Mouse (Mus musculus) forebrain, embryonic 10.5 days (tissue): ENCODE measurements around the gene Triobp. TPM values are rescaled to one million over a fixed set of nuclear protein-coding genes. Genes with fewer than 3 reads are reported as not detected.

Source experiments
- DNase-seq: peaks from one replicate; pipeline ENCODE4 v3.0.0-alpha.2; 2017; ENCODE audit warnings: low spot score; ENCODE audit errors: extremely low spot score
- H3K27ac ChIP-seq: fragments of 300-500 bp; sonication (generic); 2 replicates; pipeline ENCODE4 v1.5.1; 2016; ENCODE audit warnings: mild to moderate bottlenecking
- H3K27me3 ChIP-seq: fragments of 300-500 bp; sonication (generic); 2 replicates; pipeline ENCODE4 v1.6.1; 2016; ENCODE audit warnings: mild to moderate bottlenecking; ENCODE audit not compliant: poor library complexity, severe bottlenecking
- H3K36me3 ChIP-seq: fragments of 300-500 bp; sonication (generic); replicated peaks from 2 replicates; pipeline ENCODE4 v1.6.1; 2016; ENCODE audit warnings: mild to moderate bottlenecking, moderate library complexity
- H3K4me1 ChIP-seq: fragments of 300-500 bp; sonication (generic); 2 replicates; pipeline ENCODE4 v1.6.1; 2016
- H3K4me3 ChIP-seq: fragments of 300-500 bp; sonication (generic); 2 replicates; pipeline ENCODE4 v1.5.1; 2016; ENCODE audit warnings: mild to moderate bottlenecking, moderate library complexity
- H3K9me3 ChIP-seq: fragments of 300-500 bp; sonication (generic); 2 replicates; pipeline ENCODE4 v1.6.1; 2016; ENCODE audit warnings: mild to moderate bottlenecking, moderate library complexity
- WGBS: fragments of 180-500 bp; shearing (Covaris S2); methylation state at CpG from one replicate; pipeline ENCODE4 v1.1.7; 2016; 5-methylcytosine and 5-hydroxymethylcytosine counted together
- polyA plus RNA-seq: library from polyadenylated mRNA; unstranded; fragments of >200 nt; fragmentation: Nextera tagmentation; extraction: Ambion mirVana; gene quantifications from 2 replicates; pipeline ENCODE4 v1.2.1, GENCODE M21; 2016

The Triobp gene
- polyA plus RNA-seq, 1 experiment from 2014 or later, result 41.6 TPM

DNA sequence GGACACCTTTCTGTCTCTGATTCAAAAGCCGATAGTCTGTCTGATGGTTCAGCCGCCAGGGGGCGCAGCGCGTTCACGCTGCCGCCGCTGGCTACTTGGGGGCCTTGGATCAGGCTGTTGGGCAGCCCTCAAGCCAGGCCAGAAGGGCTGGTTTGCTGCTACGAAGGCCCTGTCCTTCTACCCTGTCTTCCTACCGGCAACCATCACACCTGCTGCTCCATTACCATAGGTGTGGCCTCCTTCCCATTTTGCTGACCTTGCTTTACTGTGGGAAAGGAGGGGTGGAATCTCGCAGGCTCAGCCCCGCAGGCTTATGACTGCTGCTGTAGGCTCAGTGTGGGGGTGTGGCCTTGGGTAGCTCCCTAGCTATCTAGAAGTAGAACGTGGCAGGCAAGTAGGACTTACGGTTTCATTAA, 90.4 kb downstream of the Triobp start:
- Histone ChIP-seq H3K27ac (no peak overlapping the region), H3K9me3 (no peaks in the 10 kb centered on the region), H3K4me3 (no peak overlapping the region), H3K4me1 (peaks cover 44% of the 10 kb centered on the region), H3K36me3 (peaks cover 28% of the 10 kb centered on the region), H3K27me3 (peaks cover 45% of the 10 kb centered on the region)
- DNase-seq, result peak; percentile 80
- 15% methylated on average over 14 of the region's 14 CpGs for WGBS

DNA sequence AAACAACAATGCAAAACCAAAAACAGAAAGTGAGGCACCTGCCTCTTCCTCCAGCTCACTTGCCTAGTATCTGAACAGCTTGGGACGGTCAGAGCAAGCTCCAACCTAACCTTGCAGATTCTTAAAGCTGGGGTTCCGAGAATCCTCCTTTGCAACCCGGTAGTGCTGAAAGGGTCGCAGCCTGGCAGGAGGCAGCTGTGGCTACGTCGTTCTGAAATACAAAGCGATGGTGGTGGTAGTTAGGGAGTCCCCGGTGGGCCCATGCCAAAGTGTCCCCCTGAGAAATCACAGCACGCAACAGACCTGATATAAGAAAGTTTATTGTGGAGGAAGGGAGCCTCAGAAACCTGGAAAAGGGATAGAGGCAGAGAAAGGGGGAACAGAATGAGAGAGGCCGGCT, 90.8 kb downstream of the Triobp start:
- H3K4me1 ChIP-seq, result peaks cover 48% of the 10 kb centered on the region

DNA sequence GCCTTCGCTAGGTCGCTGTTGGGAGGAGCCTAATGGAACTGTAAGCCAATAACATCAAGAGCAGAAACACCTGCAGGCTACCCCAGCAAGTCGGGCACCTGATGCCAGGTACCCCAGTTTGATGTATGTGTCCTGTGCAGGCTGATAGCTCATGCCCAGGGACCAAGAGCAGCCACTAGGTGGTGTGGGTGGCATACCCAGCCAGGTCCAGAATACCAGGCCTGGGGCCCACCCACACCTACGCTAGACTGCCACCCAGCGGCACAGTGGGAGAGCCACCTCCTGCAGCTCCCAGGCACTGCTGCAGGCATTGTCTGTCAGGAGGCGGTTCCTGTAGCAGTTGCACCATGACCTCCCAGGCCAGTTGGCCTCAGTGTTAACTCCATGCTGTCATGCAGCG, 91.3 kb downstream of the Triobp start:
- H3K4me3 ChIP-seq, result peak overlapping the region; percentile 2; the same call in 1 of the 2 replicates
- no peak overlapping the region for H3K27ac ChIP-seq
- H3K27me3 ChIP-seq, result peaks cover 54% of the 10 kb centered on the region
- peaks cover 28% of the 10 kb centered on the region for H3K36me3 ChIP-seq
- peaks cover 51% of the 10 kb centered on the region for H3K4me1 ChIP-seq
- DNase-seq, result peak; percentile 62
- H3K9me3 ChIP-seq, result no peaks in the 10 kb centered on the region
- 21% methylated on average over 7 of the region's 7 CpGs for WGBS

More for the DNA sequence above, 90.8 kb downstream of the Triobp start:
- Histone ChIP-seq H3K27me3 (peaks cover 49% of the 10 kb centered on the region), H3K27ac (no peak overlapping the region), H3K4me3 (no peak overlapping the region), H3K36me3 (peaks cover 28% of the 10 kb centered on the region), H3K9me3 (no peaks in the 10 kb centered on the region)
- 70% methylated on average over 10 of the region's 10 CpGs for WGBS
- DNase-seq, result no peak

GRCm38 (mm10) chr15:79040501-79041416, 93.2 kb downstream of the Triobp start:
- H3K36me3 ChIP-seq, result peaks cover 20% of the 10 kb centered on the region
- no peak overlapping the region for H3K27ac ChIP-seq
- no peak for DNase-seq
- H3K4me3 ChIP-seq, result peak overlapping the region; percentile 34
- peaks cover 72% of the 10 kb centered on the region for H3K27me3 ChIP-seq
- peaks cover 66% of the 10 kb centered on the region for H3K4me1 ChIP-seq
- 19% methylated on average over 24 of the region's 24 CpGs for WGBS
- H3K9me3 ChIP-seq, result no peaks in the 10 kb centered on the region

DNA sequence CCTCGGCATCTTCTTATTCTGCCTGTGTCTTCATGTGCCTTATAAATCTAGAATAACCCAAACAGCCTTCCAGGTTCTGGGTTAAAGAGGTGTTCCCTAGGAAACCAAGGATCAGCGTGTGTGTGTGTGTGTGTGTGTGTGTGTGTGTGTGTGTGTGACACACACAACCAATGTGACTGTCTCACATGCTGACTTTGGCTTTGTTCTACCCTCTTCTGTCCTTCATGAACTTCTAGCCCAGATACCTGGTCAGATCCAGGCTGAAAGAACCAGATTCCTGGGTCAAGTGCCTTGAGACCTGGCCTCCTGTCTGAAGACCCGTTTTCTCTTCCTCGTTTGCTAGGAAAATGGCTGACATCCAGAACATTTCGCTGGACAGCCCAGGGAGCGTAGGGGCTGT, 94.1 kb downstream of the Triobp start, which contains the start of gene Galr3:
Gene Galr3, plus strand, starts transcription at position 301 of the 400 bp plus-strand sequence.
- Histone ChIP-seq H3K4me1 (peaks cover 66% of the 10 kb centered on the region), H3K9me3 (no peaks in the 10 kb centered on the region), H3K27ac (peak within 1 kb of the TSS; percentile 54; the same call in 1 of the 2 replicates), H3K4me3 (peak within 1 kb of the TSS; percentile 61), H3K36me3 (peaks cover 11% of the 10 kb centered on the region), H3K27me3 (peaks cover 73% of the 10 kb centered on the region)
- 74% methylated on average over 6 of the region's 6 CpGs for WGBS
- no peak for DNase-seq

DNA sequence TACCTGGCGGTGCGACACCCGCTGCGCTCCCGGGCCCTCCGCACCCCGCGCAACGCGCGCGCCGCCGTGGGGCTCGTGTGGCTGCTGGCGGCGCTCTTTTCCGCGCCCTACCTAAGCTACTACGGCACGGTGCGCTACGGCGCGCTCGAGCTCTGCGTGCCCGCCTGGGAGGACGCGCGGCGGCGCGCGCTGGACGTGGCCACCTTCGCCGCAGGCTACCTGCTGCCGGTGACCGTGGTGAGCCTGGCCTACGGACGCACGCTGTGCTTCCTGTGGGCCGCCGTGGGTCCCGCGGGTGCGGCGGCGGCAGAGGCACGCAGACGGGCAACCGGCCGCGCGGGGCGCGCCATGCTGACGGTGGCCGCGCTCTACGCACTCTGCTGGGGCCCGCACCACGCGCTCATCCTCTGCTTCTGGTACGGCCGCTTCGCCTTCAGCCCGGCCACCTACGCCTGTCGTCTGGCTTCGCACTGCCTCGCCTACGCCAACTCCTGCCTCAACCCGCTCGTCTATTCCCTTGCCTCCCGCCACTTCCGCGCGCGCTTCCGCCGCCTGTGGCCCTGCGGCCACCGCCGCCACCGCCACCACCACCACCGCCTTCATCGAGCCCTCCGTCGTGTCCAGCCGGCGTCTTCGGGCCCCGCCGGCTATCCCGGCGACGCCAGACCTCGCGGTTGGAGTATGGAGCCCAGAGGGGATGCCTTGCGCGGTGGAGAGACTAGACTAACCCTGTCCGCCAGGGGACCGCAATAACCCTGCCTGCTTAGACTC, 95.4 kb downstream of the Triobp start:
- Histone ChIP-seq H3K4me3 (peak overlapping the region; percentile 61), H3K27me3 (peaks cover 84% of the 10 kb centered on the region), H3K27ac (peak overlapping the region; percentile 54; the same call in 1 of the 2 replicates), H3K4me1 (peaks cover 62% of the 10 kb centered on the region), H3K9me3 (no peaks in the 10 kb centered on the region), H3K36me3 (no peaks in the 10 kb centered on the region)
- no peak for DNase-seq
- WGBS, result under 1% methylated on average over 105 of the region's 105 CpGs

GRCm38 (mm10) chr15:79044837-79045236, 97.3 kb downstream of the Triobp start:
- WGBS, result 9% methylated on average over 4 of the region's 4 CpGs
- Histone ChIP-seq H3K27ac (0 out of 2 replicates have a peak overlapping the region, but pooled peaks have one; percentile 15), H3K4me3 (no peak overlapping the region), H3K9me3 (no peaks in the 10 kb centered on the region), H3K36me3 (no peaks in the 10 kb centered on the region), H3K4me1 (peaks cover 46% of the 10 kb centered on the region), H3K27me3 (peaks cover 72% of the 10 kb centered on the region)
- DNase-seq, result no peak

GRCm38 (mm10) chr15:79048186-79048585, 100.7 kb downstream of the Triobp start:
- WGBS, result 78% methylated on average over 4 of the region's 4 CpGs
- Histone ChIP-seq H3K27ac (no peak overlapping the region), H3K9me3 (no peaks in the 10 kb centered on the region), H3K36me3 (peaks cover 11% of the 10 kb centered on the region), H3K4me1 (peaks cover 30% of the 10 kb centered on the region), H3K4me3 (no peak overlapping the region), H3K27me3 (peaks cover 39% of the 10 kb centered on the region)
- DNase-seq, result no peak

DNA sequence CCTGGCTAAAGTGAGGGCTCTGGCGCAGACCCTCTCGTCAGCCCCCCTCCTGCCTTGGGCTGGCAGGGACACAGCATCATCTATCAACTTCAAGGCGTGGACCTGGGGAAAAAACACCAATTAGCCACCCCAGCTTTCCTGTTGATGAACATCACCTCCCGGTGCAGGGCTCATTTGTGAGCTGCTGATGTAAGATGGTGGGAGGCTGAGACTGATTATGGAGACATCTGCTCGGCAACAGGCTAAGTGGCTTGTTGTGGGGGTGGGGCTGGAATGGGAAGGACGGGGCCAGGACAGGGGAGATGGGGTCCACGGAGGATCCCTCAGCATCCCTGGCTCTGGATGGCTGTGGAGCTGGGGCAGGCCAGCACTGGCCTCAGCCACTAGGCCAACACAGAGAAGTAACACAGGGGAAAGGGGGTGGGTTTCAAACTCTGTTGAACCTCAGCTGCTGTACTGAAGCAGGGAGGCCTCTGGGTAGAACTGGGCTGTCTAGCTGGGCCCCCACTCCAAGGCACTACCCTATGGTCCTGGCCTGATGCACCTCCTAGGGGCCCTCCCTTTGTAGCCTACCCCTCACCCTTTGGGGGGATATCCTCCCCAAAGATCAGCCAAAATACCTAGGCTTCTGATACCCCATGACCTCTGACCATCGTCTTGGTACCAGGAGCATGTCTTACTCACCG, 102.8 kb downstream of the Triobp start:
- Histone ChIP-seq H3K4me1 (peaks cover 15% of the 10 kb centered on the region), H3K27me3 (peaks cover 18% of the 10 kb centered on the region), H3K4me3 (no peak overlapping the region), H3K36me3 (peaks cover 32% of the 10 kb centered on the region), H3K27ac (peak overlapping the region; percentile 57; the same call in 1 of the 2 replicates), H3K9me3 (no peaks in the 10 kb centered on the region)
- DNase-seq, result no peak
- 75% methylated on average over 9 of the region's 9 CpGs for WGBS

DNA sequence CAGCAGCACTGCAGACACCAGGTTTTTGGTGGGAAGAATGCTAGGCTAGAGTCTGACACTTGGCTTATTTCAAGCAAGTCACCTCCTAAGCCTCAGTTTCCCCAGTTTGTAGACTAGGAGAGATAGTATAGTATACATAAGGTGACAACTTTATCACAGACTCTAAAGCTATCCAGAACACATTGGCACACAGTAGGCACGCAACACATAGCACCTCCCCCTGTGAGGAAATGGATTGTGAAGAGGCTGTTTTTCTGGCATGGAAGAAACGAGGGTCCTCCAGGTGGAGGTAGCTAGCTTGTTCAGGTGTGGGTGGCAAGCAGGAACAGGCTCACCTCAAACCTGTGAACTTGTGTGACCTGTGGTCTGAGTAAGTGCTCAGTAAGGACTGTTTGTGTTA, 103.4 kb downstream of the Triobp start:
- H3K9me3 ChIP-seq, result no peaks in the 10 kb centered on the region
- H3K4me1 ChIP-seq, result peaks cover 11% of the 10 kb centered on the region
- WGBS, result 88% methylated on average over 2 of the region's 2 CpGs
- peaks cover 13% of the 10 kb centered on the region for H3K27me3 ChIP-seq
- peaks cover 39% of the 10 kb centered on the region for H3K36me3 ChIP-seq
- H3K4me3 ChIP-seq, result no peak overlapping the region
- 0 out of 2 replicates have a peak overlapping the region, but pooled peaks have one; percentile 27 for H3K27ac ChIP-seq
- no peak for DNase-seq

DNA sequence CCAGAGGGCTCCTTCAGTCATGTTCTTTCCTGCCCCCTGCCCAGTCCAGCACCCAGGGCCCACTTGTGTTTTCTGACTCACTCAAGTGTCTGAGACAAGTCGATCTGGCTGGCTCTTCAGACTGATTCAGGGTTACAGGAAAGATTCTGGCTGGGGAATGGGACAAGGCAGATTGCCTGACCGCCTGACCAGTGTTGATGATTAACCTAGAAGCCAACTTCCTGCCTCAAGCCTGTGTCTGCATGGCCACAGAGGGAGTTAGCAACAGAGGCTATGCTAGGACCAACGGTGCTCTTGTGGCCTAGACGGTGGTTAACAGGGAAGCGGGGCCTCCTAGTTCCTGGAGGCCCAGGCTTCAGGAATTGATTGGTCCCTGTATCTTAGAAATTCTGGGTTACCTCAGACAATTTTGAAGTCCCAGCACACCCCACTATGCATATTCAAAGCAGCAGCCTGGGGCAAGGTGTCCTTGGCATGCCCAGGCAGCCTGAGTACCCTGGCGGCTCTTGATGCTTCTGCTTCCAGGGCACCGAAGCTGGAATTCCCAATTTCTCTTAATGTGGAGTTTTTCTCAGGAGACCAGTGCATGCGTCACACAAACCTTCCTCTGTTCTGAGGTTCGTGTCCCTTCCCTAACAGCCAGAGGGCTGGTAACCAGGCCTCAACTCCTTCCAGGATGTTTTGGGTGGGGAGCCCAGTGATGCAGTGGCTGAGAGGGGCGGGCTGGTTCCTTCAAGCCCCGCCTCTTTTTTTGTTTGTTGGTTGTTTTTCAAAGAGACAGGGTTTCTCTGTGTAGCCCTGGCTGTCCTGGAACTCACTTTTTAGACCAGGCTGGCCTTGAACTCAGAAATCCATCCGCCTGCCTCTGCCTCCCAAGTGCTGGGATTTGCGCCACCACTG, 104.2 kb downstream of the Triobp start:
- no peaks in the 10 kb centered on the region for H3K9me3 ChIP-seq
- H3K27ac ChIP-seq, result 0 out of 2 replicates have a peak overlapping the region, but pooled peaks have one; percentile 27
- no peak overlapping the region for H3K4me3 ChIP-seq
- no peak for DNase-seq
- WGBS, result 81% methylated on average over 13 of the region's 13 CpGs
- H3K4me1 ChIP-seq, result peaks cover 11% of the 10 kb centered on the region
- H3K36me3 ChIP-seq, result peaks cover 46% of the 10 kb centered on the region
- H3K27me3 ChIP-seq, result peaks cover 12% of the 10 kb centered on the region
